Mouse (Mus musculus): ENCODE measurements around the gene Cln6.

- TF ChIP-seq POLR2A (IDR thresholded peaks at IDR 0.05; ENCODE audit: borderline replicate concordance, insufficient read depth, low read length) (no peak), CTCF (IDR thresholded peaks at IDR 0.05; ENCODE audit: borderline replicate concordance, insufficient read depth, low read depth, low read length) (no peak)
Observed at GRCm38 (mm10) chr9:62839172-62839770, 686 bp downstream of the Cln6 start.

Measured in cerebellum, adult 2 months (tissue).